Mouse (Mus musculus) small intestine, adult 2 months (tissue): Measurements from ENCODE around the gene Tuba1a.

Experiments used
- CTCF ChIP-seq: fragments of 200-500 bp; IDR thresholded peaks from 2 replicates; pipeline ENCODE4 v1.5.1; 2012; ENCODE audit warnings: low read depth, mild to moderate bottlenecking, control low read depth, inconsistent platforms, low read length, moderate library complexity, mixed read lengths; ENCODE audit not compliant: insufficient replicate concordance, insufficient read length; ENCODE audit errors: extremely low read depth
- POLR2A ChIP-seq: fragments of 200-500 bp; IDR thresholded peaks from 2 replicates; pipeline ENCODE4 v1.6.1; 2012; ENCODE audit warnings: low read depth, mild to moderate bottlenecking, control low read depth, inconsistent platforms, low read length, moderate library complexity

DNA sequence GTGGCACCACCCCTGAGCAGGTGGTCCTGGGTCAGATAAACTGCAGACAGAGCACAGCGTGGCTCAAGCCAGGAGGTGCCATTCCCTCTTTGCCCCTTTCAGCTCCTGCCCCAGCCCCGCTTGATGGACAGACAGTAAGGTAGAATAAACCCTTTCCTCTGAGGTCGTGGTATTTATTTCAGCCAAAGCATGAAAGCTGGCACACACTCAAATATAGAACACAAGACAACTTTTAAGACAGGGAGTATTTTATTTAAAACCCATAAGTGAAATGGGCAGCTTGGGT, 4.0 kb downstream of the Tuba1a start:
- TF ChIP-seq POLR2A (no peak), CTCF (no peak)
